Mouse (Mus musculus) embryonic facial prominence, embryonic 10.5 days (tissue): Measurements from ENCODE around the gene Coro1b. TPM values are rescaled to one million over a fixed set of nuclear protein-coding genes. Genes with fewer than 3 reads are reported as not detected.

Source experiments
- DNase-seq: peaks from one replicate; pipeline ENCODE4 v3.0.0-alpha.2; 2017; ENCODE audit warnings: low spot score
- H3K27ac ChIP-seq: fragments of 300-500 bp; sonication (generic); replicated peaks from 2 replicates; pipeline ENCODE4 v1.5.1; 2016; ENCODE audit warnings: mild to moderate bottlenecking
- H3K27me3 ChIP-seq: fragments of 300-500 bp; sonication (generic); replicated peaks from 2 replicates; pipeline ENCODE4 v1.6.1; 2016; ENCODE audit warnings: low read depth, mild to moderate bottlenecking; ENCODE audit not compliant: poor library complexity, severe bottlenecking
- H3K36me3 ChIP-seq: fragments of 300-500 bp; sonication (generic); replicated peaks from 2 replicates; pipeline ENCODE4 v1.6.1; 2016; ENCODE audit warnings: mild to moderate bottlenecking, moderate library complexity
- H3K4me1 ChIP-seq: fragments of 300-500 bp; sonication (generic); 2 replicates; pipeline ENCODE4 v1.6.1; 2016
- H3K4me3 ChIP-seq: fragments of 300-500 bp; sonication (generic); 2 replicates; pipeline ENCODE4 v1.5.1; 2016; ENCODE audit warnings: mild to moderate bottlenecking, moderate library complexity
- H3K9me3 ChIP-seq: fragments of 300-500 bp; sonication (generic); 2 replicates; pipeline ENCODE4 v1.6.1; 2016; ENCODE audit warnings: mild to moderate bottlenecking
- whole genome bisulfite sequencing: fragments of 180-500 bp; shearing (Covaris S2); methylation state at CpG from one replicate; pipeline ENCODE4 v1.1.7; 2016; 5-methylcytosine and 5-hydroxymethylcytosine counted together
- polyA plus RNA-seq: library from polyadenylated mRNA; unstranded; fragments of >200 nt; fragmentation: Nextera tagmentation; extraction: Ambion mirVana; gene quantifications from 2 replicates; pipeline ENCODE4 v1.2.1, GENCODE M21; 2016

The Coro1b gene
- polyA plus RNA-seq, 1 experiment from 2014 or later: 130 TPM

GRCm38 (mm10) chr19:4155223-4156072 lies 7.0 kb downstream of the Coro1b start:
- WGBS: 77% methylated on average over 6 of the region's 6 CpGs
- H3K36me3 ChIP-seq: peaks cover 90% of the 10 kb centered on the region
- H3K4me3 ChIP-seq: no peak overlapping the region
- no peaks in the 10 kb centered on the region for H3K27me3 ChIP-seq
- H3K9me3 ChIP-seq: no peaks in the 10 kb centered on the region
- H3K27ac ChIP-seq: peak overlapping the region; percentile 55; the same call in 1 of the 2 replicates
- no peak for DNase-seq
- H3K4me1 ChIP-seq: 0 out of 2 replicates have a peak, but pooled peaks cover 20% of the 10 kb centered on the region

DNA sequence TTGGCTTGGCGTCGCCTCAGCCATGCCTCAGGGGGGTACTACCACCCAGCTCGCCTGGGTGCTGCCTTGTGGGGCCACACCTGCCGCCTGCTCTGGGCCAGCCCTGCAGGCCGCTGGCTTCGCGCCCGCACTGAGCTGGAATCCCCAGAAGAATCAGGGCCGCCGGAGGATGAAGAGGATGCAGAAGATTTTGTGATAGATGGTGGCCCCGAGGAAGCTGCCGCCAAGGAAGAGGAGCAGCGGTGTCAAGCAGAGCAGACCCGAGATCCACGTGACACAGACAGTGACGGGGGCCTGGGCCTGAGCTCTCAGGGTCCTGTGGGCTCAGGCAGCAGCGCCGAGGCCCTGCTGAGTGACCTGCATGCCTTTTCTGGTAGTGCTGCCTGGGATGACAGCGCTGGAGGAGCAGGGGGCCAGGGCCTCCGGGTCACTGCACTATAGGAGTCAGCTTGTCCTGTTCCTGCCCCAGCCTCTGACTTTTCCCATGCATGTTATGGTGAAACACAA lies 7.7 kb downstream of the Coro1b start:
- peaks cover 90% of the 10 kb centered on the region for H3K36me3 ChIP-seq
- WGBS: 74% methylated on average over 20 of the region's 20 CpGs
- DNase-seq: no peak
- 0 out of 2 replicates have a peak, but pooled peaks cover 17% of the 10 kb centered on the region for H3K4me1 ChIP-seq
- H3K4me3 ChIP-seq: no peak overlapping the region
- no peaks in the 10 kb centered on the region for H3K9me3 ChIP-seq
- H3K27me3 ChIP-seq: no peaks in the 10 kb centered on the region
- peak overlapping the region; percentile 55; the same call in 1 of the 2 replicates for H3K27ac ChIP-seq

DNA sequence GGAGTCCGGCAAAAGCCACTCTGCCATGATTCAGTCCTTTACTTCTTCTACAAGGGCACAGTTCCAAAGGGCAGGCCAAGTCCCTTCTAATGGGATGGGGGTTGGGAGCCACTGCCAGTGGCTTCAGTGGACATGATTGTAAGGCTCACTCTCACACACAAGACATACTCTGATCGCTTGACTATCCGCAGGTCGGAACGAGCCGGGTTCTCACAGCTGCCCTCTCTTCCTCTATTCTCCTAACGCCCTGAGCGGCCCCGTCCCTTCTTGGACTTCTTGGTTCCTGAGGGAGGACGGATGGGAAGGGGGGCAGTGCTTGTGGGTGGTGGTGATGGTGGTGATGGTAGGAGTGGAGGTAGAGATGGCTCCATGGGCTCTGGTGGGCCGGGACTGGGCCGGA lies 8.4 kb downstream of the Coro1b start:
- Histone ChIP-seq H3K27ac (no peak overlapping the region), H3K9me3 (no peaks in the 10 kb centered on the region), H3K4me1 (0 out of 2 replicates have a peak, but pooled peaks cover 13% of the 10 kb centered on the region), H3K36me3 (peaks cover 88% of the 10 kb centered on the region), H3K27me3 (no peaks in the 10 kb centered on the region), H3K4me3 (no peak overlapping the region)
- DNase-seq: no peak
- 93% methylated on average over 12 of the region's 12 CpGs for WGBS

DNA sequence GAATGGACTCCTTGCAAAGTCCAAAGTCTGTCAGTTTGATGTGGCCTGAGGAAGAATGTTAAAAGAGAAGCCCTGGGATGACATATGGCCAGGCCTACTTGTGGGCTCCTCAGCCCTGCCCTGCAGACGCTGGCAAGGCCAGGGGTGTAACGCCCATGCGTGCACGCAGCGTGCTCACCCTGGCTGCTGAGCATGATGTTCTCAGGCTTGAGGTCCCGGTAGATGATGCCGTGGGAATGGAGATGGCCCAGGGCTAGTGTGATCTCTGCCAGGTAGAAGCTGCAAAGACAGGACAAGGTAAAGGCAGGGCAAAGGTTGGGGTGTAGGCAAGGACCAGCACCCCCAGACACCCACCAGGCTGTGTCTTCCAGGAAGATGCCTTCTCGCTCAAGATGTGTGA lies 10.6 kb downstream of the Coro1b start:
- DNase-seq: no peak

GRCm38 (mm10) chr19:4162646-4163542 lies 14.5 kb downstream of the Coro1b start, which contains the start of gene Rps6kb2:
Gene Rps6kb2, minus strand, starts transcription at chr19:4163354.
- Histone ChIP-seq H3K27ac (peak within 1 kb of the TSS; percentile 89), H3K4me1 (peaks cover 17% of the 10 kb centered on the region), H3K9me3 (no peaks in the 10 kb centered on the region), H3K4me3 (peak within 1 kb of the TSS; percentile 78), H3K27me3 (no peaks in the 10 kb centered on the region), H3K36me3 (peaks cover 34% of the 10 kb centered on the region)
- peak; percentile 95 for DNase-seq
- WGBS: 7% methylated on average over 42 of the region's 42 CpGs

More for the DNA sequence above, 10.6 kb downstream of the Coro1b start:
- Histone ChIP-seq H3K27me3 (no peaks in the 10 kb centered on the region), H3K4me1 (peaks cover 22% of the 10 kb centered on the region), H3K9me3 (no peaks in the 10 kb centered on the region), H3K27ac (no peak overlapping the region), H3K4me3 (no peak overlapping the region), H3K36me3 (peaks cover 65% of the 10 kb centered on the region)
- WGBS: 96% methylated on average over 8 of the region's 8 CpGs

- Histone ChIP-seq H3K9me3 (no peaks in the 10 kb centered on the region), H3K27ac (peak overlapping the region; percentile 89), H3K4me1 (peaks cover 17% of the 10 kb centered on the region), H3K36me3 (peaks cover 27% of the 10 kb centered on the region), H3K27me3 (no peaks in the 10 kb centered on the region), H3K4me3 (peak overlapping the region; percentile 78)
- no peak for DNase-seq
- WGBS: 36% methylated on average over 4 of the region's 4 CpGs
Measured at GRCm38 (mm10) chr19:4163543-4163887, 15.1 kb downstream of the Coro1b start.

GRCm38 (mm10) chr19:4164100-4164499 lies 15.7 kb downstream of the Coro1b start:
- WGBS: 80% methylated on average over 3 of the region's 3 CpGs
- Histone ChIP-seq H3K4me1 (peaks cover 17% of the 10 kb centered on the region), H3K27me3 (no peaks in the 10 kb centered on the region), H3K4me3 (no peak overlapping the region), H3K9me3 (no peaks in the 10 kb centered on the region), H3K36me3 (peaks cover 22% of the 10 kb centered on the region), H3K27ac (peak overlapping the region; percentile 89; the same call in 1 of the 2 replicates)
- DNase-seq: no peak

DNA sequence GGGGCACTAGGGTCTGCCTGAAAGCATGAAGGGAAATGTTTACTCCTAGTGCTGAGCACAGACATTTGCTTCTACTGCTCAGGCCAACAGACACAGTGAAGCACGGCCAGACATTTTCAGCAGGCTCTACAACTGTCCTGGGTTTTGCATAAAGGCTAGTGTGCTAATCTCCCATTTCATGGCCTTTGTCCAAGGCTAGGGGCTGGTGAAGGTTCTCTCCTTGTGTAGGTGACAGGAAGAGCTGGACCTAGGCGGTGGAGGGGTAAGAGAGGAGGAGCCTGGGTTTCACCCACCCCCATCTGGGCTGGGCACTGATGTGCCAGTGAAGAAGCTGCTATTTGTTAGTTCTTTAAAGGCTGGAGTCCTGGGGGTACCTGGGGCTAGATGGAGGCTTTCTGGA lies 16.3 kb downstream of the Coro1b start:
- no peak overlapping the region for H3K27ac ChIP-seq
- peaks cover 15% of the 10 kb centered on the region for H3K36me3 ChIP-seq
- H3K27me3 ChIP-seq: no peaks in the 10 kb centered on the region
- H3K4me1 ChIP-seq: peaks cover 20% of the 10 kb centered on the region
- no peaks in the 10 kb centered on the region for H3K9me3 ChIP-seq
- no peak overlapping the region for H3K4me3 ChIP-seq
- no peak for DNase-seq
- 82% methylated on average over 2 of the region's 2 CpGs for WGBS

DNA sequence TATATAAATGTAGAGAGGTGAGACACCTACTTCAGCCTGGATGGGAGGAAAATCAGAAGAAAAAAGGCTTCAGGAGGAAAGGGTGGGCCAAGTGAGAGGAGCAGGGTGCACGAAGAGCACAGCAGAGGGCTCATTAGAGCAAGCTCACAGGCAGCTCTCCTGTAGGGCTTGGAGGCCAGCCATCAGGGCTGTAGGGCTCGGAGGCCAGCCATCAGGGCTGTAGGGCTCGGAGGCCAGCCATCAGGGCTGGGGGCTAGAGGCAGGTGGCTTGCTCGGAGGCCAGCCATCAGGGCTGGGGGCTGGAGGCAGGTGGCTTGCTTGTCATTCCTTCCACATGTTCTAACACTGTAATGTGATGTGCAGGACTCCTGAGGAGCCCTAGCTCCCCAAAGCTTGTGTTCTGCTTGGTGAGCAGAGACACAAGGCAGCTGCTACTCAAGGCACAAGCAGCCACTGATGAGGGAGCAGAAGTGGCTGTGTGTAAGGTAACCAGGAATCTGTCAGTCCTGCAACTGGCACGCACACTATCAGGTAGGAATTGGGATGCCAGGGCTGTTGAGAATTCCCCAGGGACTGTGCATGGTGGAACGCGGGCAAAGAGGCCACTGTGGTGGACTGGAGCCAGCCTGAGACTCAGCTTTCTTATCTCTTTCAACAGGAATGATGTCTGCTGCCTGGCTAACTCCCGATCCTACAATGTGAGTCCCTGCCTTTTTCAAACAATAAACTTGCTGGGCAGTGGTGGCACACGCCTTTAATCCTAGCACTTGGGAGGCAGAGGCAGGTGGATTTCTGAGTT lies 18.5 kb downstream of the Coro1b start:
- 83% methylated on average over 9 of the region's 9 CpGs for WGBS

GRCm38 (mm10) chr19:4169378-4169784 lies 21.0 kb downstream of the Coro1b start:
- Histone ChIP-seq H3K4me3 (peak overlapping the region; percentile 63), H3K27ac (peak overlapping the region; percentile 92), H3K36me3 (no peaks in the 10 kb centered on the region), H3K27me3 (peaks cover 17% of the 10 kb centered on the region; the same call in 1 of the 2 replicates), H3K9me3 (no peaks in the 10 kb centered on the region), H3K4me1 (peaks cover 31% of the 10 kb centered on the region)
- WGBS: under 1% methylated on average over 43 of the region's 43 CpGs
- peak; percentile 100 for DNase-seq

More for the DNA sequence above, 18.5 kb downstream of the Coro1b start:
- no peak overlapping the region for H3K27ac ChIP-seq
- no peaks in the 10 kb centered on the region for H3K36me3 ChIP-seq
- no peaks in the 10 kb centered on the region for H3K9me3 ChIP-seq
- peaks cover 41% of the 10 kb centered on the region for H3K4me1 ChIP-seq
- H3K4me3 ChIP-seq: no peak overlapping the region
- no peak for DNase-seq
- H3K27me3 ChIP-seq: peaks cover 14% of the 10 kb centered on the region; the same call in 1 of the 2 replicates

- H3K4me1 ChIP-seq: peaks cover 33% of the 10 kb centered on the region
- DNase-seq: no peak
- H3K27ac ChIP-seq: peak overlapping the region; percentile 92
- WGBS: 8% methylated on average over 27 of the region's 27 CpGs
- H3K9me3 ChIP-seq: no peaks in the 10 kb centered on the region
- peaks cover 20% of the 10 kb centered on the region; the same call in 1 of the 2 replicates for H3K27me3 ChIP-seq
- H3K36me3 ChIP-seq: no peaks in the 10 kb centered on the region
- peak overlapping the region; percentile 63 for H3K4me3 ChIP-seq
Measured at GRCm38 (mm10) chr19:4169810-4170209, 21.4 kb downstream of the Coro1b start.
